Mouse (Mus musculus): ENCODE measurements around the gene Cers2.

DNA sequence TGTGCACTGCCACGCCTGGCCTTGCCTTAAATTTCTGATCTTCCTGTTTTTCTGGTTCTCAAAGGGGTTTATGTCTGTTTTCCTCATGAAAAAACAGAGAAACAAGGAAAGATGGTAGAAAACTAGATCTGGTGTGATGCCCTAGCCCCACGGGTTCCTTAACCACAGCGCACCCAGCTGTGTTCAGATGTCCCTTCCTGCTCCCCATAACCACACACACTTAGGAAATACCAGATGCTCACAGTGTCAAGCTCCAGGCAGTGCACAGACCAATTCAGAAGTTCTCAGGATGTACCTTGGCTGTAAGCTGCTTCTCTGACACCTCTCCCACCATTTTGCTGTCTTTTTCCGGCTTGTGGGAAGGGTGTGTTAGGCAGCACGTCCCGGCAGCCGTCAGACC lies 20.3 kb upstream of the Cers2 start:
- no peak for TF ChIP-seq NELFE (IDR thresholded peaks at IDR 0.05; ENCODE audit: low read depth, low read length)
- TF ChIP-seq CHD2 (IDR thresholded peaks at IDR 0.05; ENCODE audit: low read length), result no peak
- no peak for TF ChIP-seq POLR2A (IDR thresholded peaks at IDR 0.05; ENCODE audit: low read depth, low read length)
- no peak for TF ChIP-seq ETS1 (conservative IDR thresholded peaks at IDR 0.05; ENCODE audit: low read depth, low read length)
- TF ChIP-seq MYC (IDR thresholded peaks at IDR 0.05; ENCODE audit: low read depth, low read length), result no peak
- no peak for TF ChIP-seq E2F4 (IDR thresholded peaks at IDR 0.05; ENCODE audit: insufficient replicate concordance, low read depth, low read length)
- no peak for TF ChIP-seq IRF4 (IDR thresholded peaks at IDR 0.05; ENCODE audit: low read depth, low read length)
- TF ChIP-seq JUND (conservative IDR thresholded peaks at IDR 0.05; ENCODE audit: low read depth, low read length), result no peak
- no peak for TF ChIP-seq ZC3H11A (IDR thresholded peaks at IDR 0.05; ENCODE audit: low read depth, low read length)
